25 mouse cellular contexts compared by ENCODE assay signal in genomic region chr3:139614641-139615040, GRCm38 (mm10).
DNase-seq lines count a peak whose midpoint lies in the region; ATAC-seq and TF ChIP-seq lines count a peak whose summit lies in the region.
"Had no signal": no experiment of that assay in that cellular context is flagged by ENCODE, and none has a peak within 500 bp of the region (broad histone marks: within the 10 kb centered on the region; RNA-seq: fewer than 3 reads in every experiment).

No protein-coding gene starts in this region.

- H3K9me3 ChIP-seq in ES-Bruce4 (replicated peaks; ENCODE audit: control insufficient read depth, insufficient read depth, low read length, poor library complexity, severe bottlenecking): no peaks in the 10 kb centered on the region
- H3K9me3 ChIP-seq in ES-E14 (ENCODE audit: control insufficient read depth, insufficient read depth, low read depth, low read length): no peaks in the 10 kb centered on the region
- H3K9me3 ChIP-seq in forebrain, embryonic 11.5 days (ENCODE audit: control insufficient read depth, low read length): no peaks in the 10 kb centered on the region
- H3K9me3 ChIP-seq: embryonic facial prominence, embryonic 13.5 days; embryonic facial prominence, embryonic 15.5 days; forebrain, embryonic 10.5 days; forebrain, embryonic 13.5 days; forebrain, embryonic 15.5 days had no signal

- no peak for TF ChIP-seq CTCF in ES-Bruce4 (IDR thresholded peaks at IDR 0.05; ENCODE audit: low read depth, low read length)

- no peak for ATAC-seq in forebrain, embryonic 11.5 days (replicated peaks; ENCODE audit: low FRiP score)
- ATAC-seq: CD4-positive, CD25-positive, alpha-beta regulatory T cell, adult 4 months; forebrain, embryonic 13.5 days; forebrain, embryonic 15.5 days; forebrain, postnatal 0 days had no signal

- H3K36me3 ChIP-seq in ES-Bruce4 (ENCODE audit: control insufficient read depth, insufficient read depth, low read length, poor library complexity, severe bottlenecking) (no peaks in the 10 kb centered on the region), ES-E14 (ENCODE audit: control insufficient read depth, insufficient read depth, low read length, poor library complexity, severe bottlenecking) (no peaks in the 10 kb centered on the region)
- H3K36me3 ChIP-seq in forebrain, embryonic 11.5 days (ENCODE audit: control insufficient read depth, insufficient read depth, low read length): no peaks in the 10 kb centered on the region
- H3K36me3 ChIP-seq: embryonic facial prominence, embryonic 13.5 days; embryonic facial prominence, embryonic 15.5 days; forebrain, embryonic 10.5 days; forebrain, embryonic 15.5 days had no signal

- TF ChIP-seq POLR2A in ES-Bruce4 (IDR thresholded peaks at IDR 0.05; ENCODE audit: insufficient read depth, low read length): no peak

- DNase-seq in ES-E14 (ENCODE audit: low read depth, low spot score) (no peak), ZHBTc4 (ENCODE audit: low read depth, low spot score) (peak; percentile 21)
- DNase-seq in thymus, postnatal 0 days (ENCODE audit: low spot score): no peak
- DNase-seq in forebrain, embryonic 11.5 days (ENCODE audit: low spot score): no peak
- DNase-seq: adrenal gland, adult 2 months; adrenal gland, postnatal 10 days; adrenal gland, postnatal 25 days; B cell, adult 2 months; cerebellum, adult 11 months; cerebellum, adult 18-20 months; cerebellum, adult 8-10 months; cerebellum, adult 9-11 months; cerebellum, postnatal 14 days; cerebellum, postnatal 36 days; embryo, embryonic 11 days; forebrain, postnatal 0 days had no signal

- H3K9ac ChIP-seq in ES-Bruce4 (ENCODE audit: low read depth, poor library complexity, severe bottlenecking) (no peak overlapping the region), ES-E14 (ENCODE audit: insufficient read depth, low read depth, low read length, poor library complexity, severe bottlenecking) (no peak overlapping the region)
- H3K9ac ChIP-seq in forebrain, embryonic 11.5 days (ENCODE audit: low read length): no peak overlapping the region
- H3K9ac ChIP-seq: embryonic facial prominence, embryonic 13.5 days; embryonic facial prominence, embryonic 15.5 days; forebrain, embryonic 13.5 days; forebrain, embryonic 15.5 days; forebrain, postnatal 0 days had no signal

- peak overlapping the region; percentile 28; the same call in 1 of the 2 replicates for H3K27ac ChIP-seq in ES-Bruce4 (ENCODE audit: insufficient read depth, low read length)
- H3K27ac ChIP-seq in ES-E14 (ENCODE audit: insufficient read depth, low read depth, low read length, poor library complexity, severe bottlenecking): no peak overlapping the region
- H3K27ac ChIP-seq in forebrain, embryonic 11.5 days (ENCODE audit: low read depth, low read length): no peak overlapping the region
- H3K27ac ChIP-seq: embryonic facial prominence, embryonic 13.5 days; embryonic facial prominence, embryonic 15.5 days; forebrain, embryonic 10.5 days; forebrain, embryonic 13.5 days; forebrain, embryonic 15.5 days had no signal

- no peak for TF ChIP-seq EP300 in ES-Bruce4 (IDR thresholded peaks at IDR 0.05; ENCODE audit: insufficient read depth, low read depth, low read length)

- in situ Hi-C loops in ES-E14 (cut with MboI; ENCODE audit: low sequenced_read_pairs in 2 of 2, unreplicated experiment in 2 of 2): no loop called here

- WGBS in forebrain, embryonic 11.5 days: 66% methylated on average over 3 of the region's 3 CpGs

- no peak overlapping the region for H3K4me3 ChIP-seq in ES-Bruce4 (ENCODE audit: low read depth, low read length)
- H3K4me3 ChIP-seq in ES-E14 (ENCODE audit: insufficient read depth in 1 of 2, low read depth in 1 of 2, low read length in 2 of 2, poor library complexity in 1 of 2, severe bottlenecking in 1 of 2): no peak overlapping the region
- H3K4me3 ChIP-seq in forebrain, embryonic 11.5 days (ENCODE audit: low read depth, low read length): no peak overlapping the region
- H3K4me3 ChIP-seq: embryonic facial prominence, embryonic 13.5 days; embryonic facial prominence, embryonic 15.5 days; erythroblast, embryonic 14.5 days; forebrain, embryonic 10.5 days; forebrain, embryonic 13.5 days; forebrain, embryonic 15.5 days had no signal

- H3K27me3 ChIP-seq in ES-Bruce4 (ENCODE audit: control insufficient read depth, insufficient read depth, low read length, poor library complexity, severe bottlenecking): no peaks in the 10 kb centered on the region
- H3K27me3 ChIP-seq in forebrain, embryonic 11.5 days (ENCODE audit: control insufficient read depth, insufficient read depth, low read length): no peaks in the 10 kb centered on the region
- H3K27me3 ChIP-seq: CH12.LX; embryonic facial prominence, embryonic 13.5 days; embryonic facial prominence, embryonic 15.5 days; forebrain, embryonic 13.5 days; forebrain, embryonic 15.5 days had no signal

- H3K4me1 ChIP-seq in ES-Bruce4 (ENCODE audit: control insufficient read depth, insufficient read depth, low read length) (no peaks in the 10 kb centered on the region), ES-E14 (ENCODE audit: control insufficient read depth in 2 of 2, insufficient read depth in 2 of 2, low read length in 2 of 2, poor library complexity in 1 of 2) (peaks cover 2 to 4% of the 10 kb centered on the region in 2 experiments; a peak in 1 of 4 replicates)
- no peaks in the 10 kb centered on the region for H3K4me1 ChIP-seq in forebrain, embryonic 11.5 days (replicated peaks; ENCODE audit: control insufficient read depth, insufficient read depth, low read length)
- H3K4me1 ChIP-seq: embryonic facial prominence, embryonic 13.5 days; embryonic facial prominence, embryonic 15.5 days; forebrain, embryonic 10.5 days; forebrain, embryonic 13.5 days; forebrain, embryonic 15.5 days had no signal

- no peak overlapping the region for H3K4me2 ChIP-seq in forebrain, embryonic 11.5 days (ENCODE audit: low read depth, low read length, severe bottlenecking)
- H3K4me2 ChIP-seq: embryonic facial prominence, embryonic 13.5 days; embryonic facial prominence, embryonic 15.5 days; forebrain, embryonic 13.5 days; forebrain, embryonic 15.5 days had no signal

TF ChIP-seq in ES-E14, 5 proteins besides CTCF, POLR2A, EP300 and RAD21:
- TF ChIP-seq ZC3H11A (IDR thresholded peaks at IDR 0.05; ENCODE audit: borderline replicate concordance, low read depth, low read length): no peak
- no peak for TF ChIP-seq MAFK (IDR thresholded peaks at IDR 0.05; ENCODE audit: insufficient read depth, low read depth, low read length)
- no peak for TF ChIP-seq CHD2 (IDR thresholded peaks at IDR 0.05; ENCODE audit: low read depth, low read length)
- peak; percentile 39; the same call in 1 of the 2 replicates for TF ChIP-seq ZNF384 (IDR thresholded peaks at IDR 0.05; ENCODE audit: low read depth, low read length)
- no peak for TF ChIP-seq HCFC1 (IDR thresholded peaks at IDR 0.05; ENCODE audit: borderline replicate concordance, insufficient read depth, low read length)
